Mouse (Mus musculus): ENCODE measurements around the gene Olfr721-ps1. TPM values are rescaled to one million over a fixed set of nuclear protein-coding genes. Genes with fewer than 3 reads are reported as not detected.
A peak's percentile ranks its signal among the peaks of the same experiment; 100 is the strongest.

Gene Olfr721-ps1
- not detected in 2 replicates for polyA plus RNA-seq (2014; fragmentation: Nextera tagmentation; extraction: Ambion mirVana)

GRCm38 (mm10) chr14:14400998-14401397 lies at the start of gene Olfr721-ps1:
TSS of gene Olfr721-ps1 (plus strand) at chr14:14401298.
- no peak within 1 kb of the TSS for H3K4me3 ChIP-seq (replicated peaks; ENCODE audit: low read length)
- no peaks in the 10 kb centered on the region for H3K9me3 ChIP-seq (ENCODE audit: control insufficient read depth, low read length)
- WGBS = 88% methylated on average over 2 of the region's 2 CpGs
- no peaks in the 10 kb centered on the region for H3K27me3 ChIP-seq (ENCODE audit: control insufficient read depth, insufficient read depth, low read length)
- DNase-seq (ENCODE audit: low spot score) = no peak
- H3K4me1 ChIP-seq (replicated peaks; ENCODE audit: control insufficient read depth, insufficient read depth, low read length) = no peaks in the 10 kb centered on the region
- H3K36me3 ChIP-seq (replicated peaks; ENCODE audit: control insufficient read depth, insufficient read depth) = no peaks in the 10 kb centered on the region
- no peak within 1 kb of the TSS for H3K27ac ChIP-seq
- no peak within 1 kb of the TSS for H3K9ac ChIP-seq
- no peak for ATAC-seq (ENCODE audit: low FRiP score)
- H3K4me2 ChIP-seq (replicated peaks) = no peak within 1 kb of the TSS

GRCm38 (mm10) chr14:14351721-14352590 lies 49.1 kb upstream of the Olfr721-ps1 start:
- Histone ChIP-seq H3K4me3 (replicated peaks; ENCODE audit: low read length) (no peak overlapping the region), H3K27ac (no peak overlapping the region), H3K9me3 (ENCODE audit: control insufficient read depth, low read length) (peaks cover 61% of the 10 kb centered on the region), H3K36me3 (replicated peaks; ENCODE audit: control insufficient read depth, insufficient read depth) (no peaks in the 10 kb centered on the region), H3K4me1 (replicated peaks; ENCODE audit: control insufficient read depth, insufficient read depth, low read length) (no peaks in the 10 kb centered on the region), H3K4me2 (replicated peaks) (no peak overlapping the region), H3K9ac (no peak overlapping the region), H3K27me3 (ENCODE audit: control insufficient read depth, insufficient read depth, low read length) (no peaks in the 10 kb centered on the region)
- 80% methylated on average over 9 of the region's 9 CpGs for WGBS
- ATAC-seq (ENCODE audit: low FRiP score) (peak; percentile 35), DNase-seq (ENCODE audit: low spot score) (peak; percentile 64)

GRCm38 (mm10) chr14:14352606-14353005 lies 48.5 kb upstream of the Olfr721-ps1 start:
- Histone ChIP-seq H3K4me2 (replicated peaks) (no peak overlapping the region), H3K9ac (no peak overlapping the region), H3K27me3 (ENCODE audit: control insufficient read depth, insufficient read depth, low read length) (no peaks in the 10 kb centered on the region), H3K36me3 (replicated peaks; ENCODE audit: control insufficient read depth, insufficient read depth) (no peaks in the 10 kb centered on the region), H3K27ac (no peak overlapping the region; the same call in 1 of the 2 replicates), H3K9me3 (ENCODE audit: control insufficient read depth, low read length) (peaks cover 58% of the 10 kb centered on the region), H3K4me1 (replicated peaks; ENCODE audit: control insufficient read depth, insufficient read depth, low read length) (no peaks in the 10 kb centered on the region), H3K4me3 (replicated peaks; ENCODE audit: low read length) (no peak overlapping the region)
- DNase-seq (ENCODE audit: low spot score) (peak; percentile 71), ATAC-seq (ENCODE audit: low FRiP score) (no peak)
- WGBS = 68% methylated on average over 6 of the region's 6 CpGs

- DNase-seq (ENCODE audit: low spot score) (peak; percentile 60), ATAC-seq (ENCODE audit: low FRiP score) (no peak)
- H3K9me3 ChIP-seq (ENCODE audit: control insufficient read depth, low read length) = peaks cover 52% of the 10 kb centered on the region
These were observed 47.9 kb upstream of the Olfr721-ps1 start for GRCm38 (mm10) chr14:14353081-14353732.

GRCm38 (mm10) chr14:14353740-14354510 lies 47.2 kb upstream of the Olfr721-ps1 start:
- no peak for ATAC-seq (ENCODE audit: low FRiP score)
- no peak overlapping the region for H3K9ac ChIP-seq
- H3K27ac ChIP-seq = no peak overlapping the region
- peak; percentile 46 for DNase-seq (ENCODE audit: low spot score)
- H3K4me2 ChIP-seq (replicated peaks) = no peak overlapping the region
- H3K4me3 ChIP-seq (replicated peaks; ENCODE audit: low read length) = no peak overlapping the region
- H3K4me1 ChIP-seq (replicated peaks; ENCODE audit: control insufficient read depth, insufficient read depth, low read length) = no peaks in the 10 kb centered on the region
- 65% methylated on average over 8 of the region's 8 CpGs for WGBS
- H3K9me3 ChIP-seq (ENCODE audit: control insufficient read depth, low read length) = peaks cover 45% of the 10 kb centered on the region
- no peaks in the 10 kb centered on the region for H3K36me3 ChIP-seq (replicated peaks; ENCODE audit: control insufficient read depth, insufficient read depth)
- H3K27me3 ChIP-seq (ENCODE audit: control insufficient read depth, insufficient read depth, low read length) = no peaks in the 10 kb centered on the region

More at GRCm38 (mm10) chr14:14353081-14353732, 47.9 kb upstream of the Olfr721-ps1 start:
- Histone ChIP-seq H3K36me3 (replicated peaks; ENCODE audit: control insufficient read depth, insufficient read depth) (no peaks in the 10 kb centered on the region), H3K4me3 (replicated peaks; ENCODE audit: low read length) (no peak overlapping the region), H3K9ac (no peak overlapping the region), H3K4me1 (replicated peaks; ENCODE audit: control insufficient read depth, insufficient read depth, low read length) (no peaks in the 10 kb centered on the region), H3K4me2 (replicated peaks) (no peak overlapping the region), H3K27me3 (ENCODE audit: control insufficient read depth, insufficient read depth, low read length) (no peaks in the 10 kb centered on the region), H3K27ac (no peak overlapping the region)
- WGBS = 83% methylated on average over 7 of the region's 7 CpGs

GRCm38 (mm10) chr14:14354511-14355359 lies 46.4 kb upstream of the Olfr721-ps1 start:
- Histone ChIP-seq H3K4me3 (replicated peaks; ENCODE audit: low read length) (no peak overlapping the region), H3K9ac (no peak overlapping the region), H3K4me2 (replicated peaks) (no peak overlapping the region), H3K27me3 (ENCODE audit: control insufficient read depth, insufficient read depth, low read length) (no peaks in the 10 kb centered on the region), H3K27ac (no peak overlapping the region), H3K4me1 (replicated peaks; ENCODE audit: control insufficient read depth, insufficient read depth, low read length) (no peaks in the 10 kb centered on the region), H3K36me3 (replicated peaks; ENCODE audit: control insufficient read depth, insufficient read depth) (no peaks in the 10 kb centered on the region), H3K9me3 (ENCODE audit: control insufficient read depth, low read length) (peaks cover 37% of the 10 kb centered on the region)
- peak; percentile 47 for ATAC-seq (ENCODE audit: low FRiP score)
- WGBS = 60% methylated on average over 13 of the region's 13 CpGs
- peak; percentile 57 for DNase-seq (ENCODE audit: low spot score)

GRCm38 (mm10) chr14:14355360-14355646 lies 45.8 kb upstream of the Olfr721-ps1 start:
- Histone ChIP-seq H3K27me3 (ENCODE audit: control insufficient read depth, insufficient read depth, low read length) (no peaks in the 10 kb centered on the region), H3K4me2 (replicated peaks) (no peak overlapping the region), H3K36me3 (replicated peaks; ENCODE audit: control insufficient read depth, insufficient read depth) (no peaks in the 10 kb centered on the region), H3K4me1 (replicated peaks; ENCODE audit: control insufficient read depth, insufficient read depth, low read length) (no peaks in the 10 kb centered on the region), H3K4me3 (replicated peaks; ENCODE audit: low read length) (no peak overlapping the region), H3K27ac (no peak overlapping the region), H3K9me3 (ENCODE audit: control insufficient read depth, low read length) (peaks cover 31% of the 10 kb centered on the region), H3K9ac (no peak overlapping the region)
- no peak for DNase-seq (ENCODE audit: low spot score)
- 92% methylated on average over 8 of the region's 8 CpGs for WGBS
- no peak for ATAC-seq (ENCODE audit: low FRiP score)

- Histone ChIP-seq H3K4me2 (replicated peaks) (no peak overlapping the region), H3K27ac (no peak overlapping the region), H3K9me3 (ENCODE audit: control insufficient read depth, low read length) (no peaks in the 10 kb centered on the region), H3K9ac (no peak overlapping the region), H3K4me1 (replicated peaks; ENCODE audit: control insufficient read depth, insufficient read depth, low read length) (no peaks in the 10 kb centered on the region), H3K27me3 (ENCODE audit: control insufficient read depth, insufficient read depth, low read length) (no peaks in the 10 kb centered on the region), H3K36me3 (replicated peaks; ENCODE audit: control insufficient read depth, insufficient read depth) (no peaks in the 10 kb centered on the region), H3K4me3 (replicated peaks; ENCODE audit: low read length) (no peak overlapping the region)
- ATAC-seq (ENCODE audit: low FRiP score) (peak; percentile 60), DNase-seq (ENCODE audit: low spot score) (no peak)
- WGBS = 70% methylated on average over 1 of the region's 1 CpGs
These were observed 5.6 kb upstream of the Olfr721-ps1 start for GRCm38 (mm10) chr14:14395535-14395934.
